Mouse (Mus musculus) thymus, postnatal 10 days (tissue): Measurements from ENCODE around the gene Faim.

Source experiments
- DNase-seq, 2 experiments: peaks; one replicate each; pipeline ENCODE4 v3.0.0; 2021; ENCODE audit warnings: low spot score in 2 of 2

Gene Faim

DNA sequence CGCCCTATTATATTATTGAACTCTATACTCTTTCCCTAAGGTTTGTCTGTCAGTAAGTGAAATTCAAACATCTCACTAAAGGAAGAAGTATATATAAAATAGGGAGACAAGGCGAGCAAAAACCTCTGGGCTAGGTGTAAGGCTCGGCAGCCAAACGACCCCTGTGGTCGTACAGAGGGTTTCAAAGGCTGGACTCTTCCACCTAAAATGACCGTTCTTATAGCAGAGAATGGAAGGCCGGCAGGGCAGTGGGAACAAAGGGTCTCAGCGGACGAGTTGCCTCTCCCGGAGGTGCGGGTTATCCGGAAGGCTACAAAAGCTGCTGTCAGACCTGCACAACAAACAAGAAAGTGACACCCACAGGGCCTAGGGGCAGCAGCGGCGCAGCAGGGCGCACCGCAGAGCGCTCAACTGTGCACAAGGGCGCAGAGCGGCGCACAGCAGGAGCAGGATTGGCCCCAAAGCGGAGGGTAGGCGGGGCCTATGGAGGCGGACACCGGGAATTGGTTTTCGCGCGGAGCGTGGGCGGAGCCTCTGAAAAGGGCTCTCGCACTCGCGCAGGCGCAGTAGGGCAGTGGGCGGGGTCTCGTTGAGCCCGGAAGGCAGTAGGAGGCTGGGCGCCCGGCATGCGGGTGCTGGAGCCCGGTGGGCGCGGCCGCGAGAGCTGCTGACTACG, at the start of gene Faim:
Gene Faim, plus strand, starts transcription at position 574 of the 676 bp plus-strand sequence.
- DNase-seq = peak; percentile 99 to 100

DNA sequence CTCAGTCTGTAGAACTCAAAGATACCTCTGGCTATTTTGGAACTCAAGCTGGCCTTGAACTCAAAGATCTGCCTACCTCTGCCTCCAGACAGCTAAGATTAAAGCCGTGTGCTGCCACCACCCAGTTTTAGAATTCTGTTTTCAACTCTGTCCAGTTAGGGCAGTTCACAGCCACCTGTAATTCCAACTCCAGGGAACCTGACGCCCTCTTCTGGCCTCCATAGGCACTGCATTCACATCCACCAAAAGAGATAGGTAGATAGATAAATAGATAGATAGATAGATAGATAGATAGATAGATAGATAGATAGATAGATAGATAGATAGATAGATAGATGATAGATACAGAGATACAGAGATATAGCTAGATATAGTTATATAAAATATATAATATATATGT, 46.9 kb upstream of the Faim start:
- no peak for DNase-seq

DNA sequence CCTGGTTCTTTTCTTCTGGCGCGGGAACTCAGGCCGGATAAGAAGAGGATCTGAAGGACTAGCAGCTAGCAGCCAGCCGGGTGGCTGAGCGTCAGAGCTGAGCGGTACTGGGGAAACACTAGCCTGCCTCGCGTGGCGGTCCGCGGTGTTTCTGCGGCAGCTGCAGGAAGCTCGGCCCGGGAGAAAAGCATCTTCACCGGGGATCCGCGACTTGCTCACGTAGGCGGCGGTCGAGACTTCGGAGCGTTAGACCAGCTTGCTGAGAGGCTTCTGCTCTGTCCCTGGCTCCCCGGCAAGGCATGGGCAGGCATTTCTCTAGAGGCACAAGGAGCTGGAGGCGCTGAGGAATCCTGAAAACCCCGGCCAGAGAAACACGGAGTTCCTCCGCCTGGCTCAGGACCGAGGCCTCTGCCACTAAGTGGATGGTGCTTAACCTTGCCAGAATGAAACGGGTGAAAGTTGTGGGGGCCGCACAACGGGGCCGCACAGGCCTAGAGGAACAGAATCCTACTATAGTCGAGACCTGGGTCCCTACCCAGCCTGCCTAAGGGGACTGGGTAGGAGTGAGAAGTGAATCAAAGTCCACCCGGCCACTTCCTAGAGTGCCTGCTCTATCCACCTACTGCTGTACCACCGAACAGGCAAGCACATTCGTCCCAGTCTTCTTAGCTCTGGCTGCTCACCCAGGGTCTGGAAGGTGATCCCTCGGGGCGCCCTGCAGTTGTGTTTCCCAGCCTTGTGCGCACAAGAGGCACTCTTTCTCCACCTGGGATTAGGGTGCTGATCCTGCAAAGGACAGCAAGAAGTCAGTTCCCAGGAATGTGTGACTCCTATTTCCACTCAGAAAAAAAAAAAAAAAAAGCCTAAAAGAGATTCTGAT, 33.8 kb upstream of the Faim start:
- no peak for DNase-seq

DNA sequence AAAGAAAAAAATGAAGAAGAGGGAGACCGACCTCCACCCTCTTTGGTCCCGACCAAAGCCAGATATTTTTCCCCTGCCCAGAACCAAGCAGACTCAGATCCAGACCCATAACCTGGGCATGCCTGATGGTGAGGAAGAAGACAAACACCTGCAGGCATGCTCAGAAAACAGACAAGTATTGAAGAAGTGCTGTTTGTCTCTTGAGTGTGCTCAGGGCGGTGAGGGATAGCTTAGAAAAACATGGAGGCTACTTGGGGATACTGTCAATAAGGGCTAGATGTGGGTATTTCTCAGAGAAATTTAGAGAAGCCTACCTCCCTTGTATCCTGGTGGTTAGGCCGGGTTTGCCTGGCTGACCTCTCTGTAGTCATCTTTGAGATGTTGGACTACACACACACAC, 32.9 kb upstream of the Faim start:
- DNase-seq = no peak

DNA sequence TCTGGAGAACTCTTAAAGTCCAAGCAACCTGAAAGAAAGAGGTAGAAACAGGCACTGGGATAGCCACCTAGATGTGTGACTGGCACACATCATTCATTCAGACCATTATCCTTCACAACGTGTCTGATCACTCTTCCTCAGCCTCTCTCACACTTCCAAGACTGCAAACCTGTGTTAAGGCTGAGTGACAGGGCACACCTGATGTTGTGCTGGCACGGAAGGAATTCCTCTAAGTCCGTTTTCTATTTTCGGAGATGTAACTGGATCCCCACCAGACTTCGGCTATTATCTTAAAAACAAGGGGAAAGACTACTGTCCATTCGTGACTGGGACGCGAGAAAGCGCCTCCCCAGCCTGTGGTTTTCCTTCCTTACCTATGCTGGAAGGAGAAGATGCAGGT, 32.3 kb upstream of the Faim start:
- no peak for DNase-seq

DNA sequence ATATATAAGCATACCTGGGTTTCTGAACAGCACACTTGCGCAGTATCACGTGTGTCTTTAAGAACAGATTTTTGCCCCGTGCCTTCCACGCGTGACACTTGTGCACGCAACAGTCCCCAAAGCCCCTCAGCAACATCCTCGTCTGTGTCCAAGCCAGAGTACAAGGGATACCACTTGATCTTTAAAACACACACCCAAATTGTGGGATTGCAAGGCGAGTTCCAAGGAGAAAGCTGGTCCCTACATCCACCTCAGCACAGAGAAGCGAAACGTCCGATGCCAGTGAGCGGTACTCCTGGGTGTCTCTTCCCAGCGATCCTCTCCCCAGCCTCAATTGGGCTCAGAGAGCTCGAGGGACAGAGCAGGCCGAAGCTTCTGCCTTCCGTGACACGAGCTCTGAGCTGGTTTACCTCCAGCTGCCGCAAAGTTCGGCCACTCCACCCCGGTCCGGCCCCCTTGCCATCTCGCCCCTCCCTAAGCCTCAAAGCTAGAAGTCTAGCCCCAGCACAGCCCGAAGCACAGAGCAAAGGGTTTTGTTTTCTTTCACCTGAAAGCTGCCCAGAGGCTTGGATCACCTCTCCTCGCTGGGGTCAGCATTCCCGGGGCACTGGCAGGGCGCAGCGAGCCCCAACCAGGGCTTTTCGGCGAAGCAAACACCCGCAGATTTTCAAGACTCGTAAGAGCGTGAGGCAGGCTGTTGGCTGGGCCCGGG, 31.6 kb upstream of the Faim start:
- no peak for DNase-seq

DNA sequence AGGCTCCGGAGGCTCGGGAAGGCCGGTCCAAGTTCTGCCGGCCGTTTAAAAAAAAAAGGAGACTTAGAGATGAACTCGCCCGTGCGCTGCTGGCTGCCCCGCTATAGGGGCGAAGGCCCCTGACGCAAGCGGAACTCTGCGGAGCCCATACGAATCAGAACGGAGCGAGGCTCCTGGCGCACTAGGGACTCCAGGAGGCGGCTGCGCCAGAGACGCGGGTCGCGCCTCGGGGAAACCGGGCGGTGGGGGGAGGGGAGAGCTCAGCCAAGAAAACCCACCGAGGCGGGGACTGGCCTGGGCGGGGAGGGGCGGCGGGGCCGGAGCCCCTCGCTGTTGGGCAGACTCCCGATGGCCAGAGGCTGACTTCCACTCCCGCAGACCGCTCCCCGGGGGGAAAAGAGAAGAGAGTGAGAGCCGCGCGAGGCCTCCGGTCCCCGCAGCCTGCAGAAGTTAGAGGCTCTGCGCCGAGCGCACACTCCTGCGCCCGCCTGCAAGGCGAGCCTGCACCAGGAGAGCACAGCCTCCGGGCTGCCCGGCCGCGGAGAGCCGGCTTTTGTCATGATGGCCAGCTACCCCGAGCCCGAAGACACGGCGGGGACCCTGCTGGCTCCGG, 31.0 kb upstream of the Faim start, which contains the start of gene Foxl2:
Gene Foxl2, plus strand, starts transcription at position 186 of the 613 bp plus-strand sequence.
- DNase-seq = no peak

DNA sequence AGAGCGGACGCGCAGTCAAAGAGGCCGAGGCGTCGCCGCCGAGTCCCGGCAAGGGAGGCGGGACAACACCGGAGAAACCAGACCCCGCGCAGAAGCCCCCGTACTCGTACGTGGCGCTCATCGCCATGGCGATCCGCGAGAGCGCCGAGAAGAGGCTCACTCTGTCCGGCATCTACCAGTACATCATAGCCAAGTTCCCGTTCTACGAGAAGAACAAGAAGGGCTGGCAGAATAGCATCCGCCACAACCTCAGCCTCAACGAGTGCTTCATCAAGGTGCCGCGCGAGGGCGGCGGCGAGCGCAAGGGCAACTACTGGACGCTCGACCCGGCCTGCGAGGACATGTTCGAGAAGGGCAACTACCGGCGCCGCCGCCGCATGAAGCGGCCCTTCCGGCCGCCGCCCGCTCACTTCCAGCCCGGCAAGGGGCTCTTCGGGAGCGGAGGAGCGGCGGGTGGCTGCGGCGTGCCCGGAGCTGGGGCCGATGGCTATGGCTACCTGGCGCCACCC, 30.4 kb upstream of the Faim start:
- DNase-seq = no peak

DNA sequence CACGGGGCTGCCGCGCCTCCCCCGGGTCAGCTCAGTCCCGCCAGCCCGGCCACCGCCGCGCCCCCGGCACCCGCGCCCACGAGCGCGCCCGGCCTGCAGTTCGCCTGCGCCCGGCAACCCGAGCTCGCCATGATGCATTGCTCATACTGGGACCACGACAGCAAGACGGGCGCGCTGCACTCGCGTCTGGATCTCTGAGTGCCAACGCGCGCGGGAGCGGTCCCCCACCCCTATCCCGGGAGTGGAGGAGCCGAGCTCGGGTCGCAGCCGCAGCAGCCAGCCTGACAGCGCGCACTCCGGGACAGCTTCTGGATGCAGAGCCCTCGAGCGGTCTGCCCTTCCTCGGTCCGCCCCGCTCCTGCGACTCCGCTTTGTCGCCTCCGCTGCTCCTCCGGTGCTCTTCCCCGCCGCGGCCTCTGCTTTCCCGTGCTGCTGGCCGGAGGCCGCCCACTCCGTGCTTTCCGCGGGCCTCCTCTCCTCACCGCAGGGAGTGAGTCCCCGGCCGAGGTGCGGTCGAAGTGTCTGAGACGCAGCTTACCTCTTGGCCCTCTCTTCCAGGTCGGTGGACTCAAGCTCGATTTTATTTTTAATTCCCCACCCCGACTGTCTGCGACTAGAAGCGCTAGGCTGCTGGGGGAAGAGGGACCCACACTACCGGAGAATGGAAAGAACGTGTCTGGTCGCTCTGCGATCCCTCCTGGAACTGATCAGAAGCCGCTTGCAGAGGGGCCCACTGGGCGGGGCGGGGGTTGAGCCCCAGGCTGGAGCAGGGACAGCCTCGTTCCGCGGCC, 29.4 kb upstream of the Faim start:
- DNase-seq = no peak

DNA sequence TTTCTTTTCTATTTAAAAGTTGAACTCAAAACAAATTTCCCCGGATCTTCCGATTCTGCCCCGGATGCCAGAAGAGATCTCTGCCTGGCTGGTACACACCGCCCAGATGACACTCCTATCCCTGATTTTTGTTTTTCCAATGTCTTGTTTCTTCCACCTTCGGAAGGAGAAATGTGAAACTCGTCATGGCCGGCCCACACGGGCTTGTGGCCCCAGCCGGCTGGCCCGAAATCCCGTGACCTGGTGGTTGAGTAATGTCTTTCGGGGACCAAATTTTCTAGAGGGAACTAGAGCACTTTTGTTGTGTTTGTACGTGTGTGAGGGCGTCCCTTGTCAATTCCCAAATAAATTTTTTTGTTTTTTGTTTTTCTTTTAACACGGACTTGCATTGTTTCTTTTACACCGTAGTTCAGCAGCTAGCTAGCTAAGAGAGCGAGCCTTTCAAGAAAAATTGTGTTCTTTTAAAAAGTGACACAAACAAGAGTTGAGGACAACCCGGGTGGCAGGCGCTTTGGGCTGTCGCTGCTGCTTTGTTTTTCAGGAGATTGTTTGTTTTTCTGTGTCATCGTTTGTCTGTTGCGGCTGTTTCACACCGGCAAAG, 28.3 kb upstream of the Faim start:
- no peak for DNase-seq

DNA sequence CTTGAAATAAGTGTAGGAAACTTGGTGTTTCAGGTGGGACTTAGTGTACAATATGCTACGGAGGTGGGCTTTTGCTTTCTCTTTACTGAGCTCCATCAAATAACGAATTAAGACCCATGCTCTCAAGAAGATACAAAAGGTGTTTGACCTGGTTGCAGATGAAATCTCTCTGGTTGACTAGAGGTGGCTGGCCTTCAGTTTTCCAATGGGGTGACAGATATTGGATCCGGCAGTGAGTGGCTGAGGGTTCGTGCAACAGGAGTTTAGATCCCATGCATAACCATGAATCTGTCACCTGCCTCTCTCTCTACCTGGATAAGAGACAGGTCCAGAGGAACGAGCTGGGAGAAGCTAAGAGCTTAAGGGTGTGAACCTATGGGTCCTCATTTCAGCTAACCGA, 27.5 kb upstream of the Faim start:
- DNase-seq = no peak

DNA sequence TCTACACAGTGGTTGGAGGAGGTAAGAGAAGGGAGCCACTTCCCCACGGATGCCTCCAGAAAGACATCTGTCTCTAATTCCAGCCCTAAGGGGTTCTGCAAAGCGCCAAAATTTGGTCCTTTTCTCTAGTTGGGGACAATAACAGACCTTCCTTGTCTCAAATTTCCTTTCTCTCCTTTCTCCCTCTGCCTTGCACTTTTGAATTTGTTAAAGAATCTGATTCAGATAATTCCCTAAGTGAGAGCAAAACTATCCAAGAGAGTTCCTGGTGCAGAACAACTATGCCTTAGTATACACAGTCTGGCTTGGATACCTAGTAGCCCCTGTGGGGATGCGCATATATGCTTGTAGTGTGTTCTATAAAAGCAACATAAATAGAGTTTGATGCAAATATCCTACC, 26.3 kb upstream of the Faim start:
- DNase-seq = no peak

DNA sequence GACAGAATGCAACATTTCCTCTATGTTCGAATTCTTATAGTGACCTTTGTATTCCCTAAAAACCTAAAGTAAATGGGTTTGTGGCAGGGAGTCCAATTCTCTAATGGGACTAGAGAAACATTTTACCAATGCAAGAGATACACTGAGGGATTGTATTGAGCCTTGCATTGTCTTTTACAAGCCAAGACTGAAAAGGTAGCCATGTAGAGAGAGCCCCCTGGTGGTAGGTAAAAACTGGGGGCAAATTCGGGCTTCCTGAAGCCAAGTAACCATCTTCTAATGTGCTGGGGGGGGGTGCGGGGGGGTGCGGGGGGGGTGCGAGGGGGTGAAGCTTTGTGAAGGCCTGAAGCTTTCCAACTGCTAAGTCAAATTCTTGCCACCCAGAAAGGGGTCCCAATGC, 25.8 kb upstream of the Faim start:
- no peak for DNase-seq

DNA sequence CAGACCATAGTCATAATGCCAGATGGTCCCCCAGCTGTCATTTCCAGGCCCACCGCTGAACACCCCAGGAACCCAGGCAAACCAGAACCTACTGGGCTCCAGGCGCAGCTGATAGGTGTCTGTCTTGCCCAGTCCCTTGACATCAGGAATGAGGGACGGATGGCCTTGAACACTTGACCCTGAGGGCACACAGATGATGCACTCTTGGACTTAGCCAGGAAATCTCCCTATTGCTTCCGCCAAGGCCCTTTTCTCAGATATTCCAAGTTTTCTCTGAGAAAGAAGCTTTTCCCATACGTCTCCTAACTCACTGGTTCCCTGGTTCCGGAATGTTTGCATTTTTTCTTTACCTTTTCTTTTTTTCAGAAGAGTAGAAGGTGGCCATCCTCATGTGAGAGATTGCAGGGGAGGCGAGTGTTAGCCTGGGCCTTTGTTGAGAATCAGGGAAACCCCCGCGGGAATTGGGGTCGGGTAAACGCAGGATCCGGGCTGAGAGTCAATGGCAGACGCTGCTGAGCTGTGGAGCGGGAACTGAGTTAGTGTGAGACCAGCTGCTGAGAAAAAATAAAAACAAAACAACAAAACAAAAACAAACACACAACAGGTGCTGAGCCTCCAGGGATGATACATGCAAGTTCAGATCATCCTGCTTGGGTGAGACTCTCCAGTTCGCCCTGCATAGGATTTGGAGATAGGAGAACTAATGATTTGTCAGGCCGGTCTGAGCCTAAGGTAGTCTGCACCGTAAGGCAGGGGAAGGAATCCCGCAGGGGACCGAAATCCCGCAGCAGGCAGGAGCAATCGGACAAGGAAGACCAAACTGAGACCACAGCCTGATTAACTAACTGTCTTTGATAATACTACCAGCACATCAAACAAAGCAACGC, 24.3 kb upstream of the Faim start:
- DNase-seq = no peak

DNA sequence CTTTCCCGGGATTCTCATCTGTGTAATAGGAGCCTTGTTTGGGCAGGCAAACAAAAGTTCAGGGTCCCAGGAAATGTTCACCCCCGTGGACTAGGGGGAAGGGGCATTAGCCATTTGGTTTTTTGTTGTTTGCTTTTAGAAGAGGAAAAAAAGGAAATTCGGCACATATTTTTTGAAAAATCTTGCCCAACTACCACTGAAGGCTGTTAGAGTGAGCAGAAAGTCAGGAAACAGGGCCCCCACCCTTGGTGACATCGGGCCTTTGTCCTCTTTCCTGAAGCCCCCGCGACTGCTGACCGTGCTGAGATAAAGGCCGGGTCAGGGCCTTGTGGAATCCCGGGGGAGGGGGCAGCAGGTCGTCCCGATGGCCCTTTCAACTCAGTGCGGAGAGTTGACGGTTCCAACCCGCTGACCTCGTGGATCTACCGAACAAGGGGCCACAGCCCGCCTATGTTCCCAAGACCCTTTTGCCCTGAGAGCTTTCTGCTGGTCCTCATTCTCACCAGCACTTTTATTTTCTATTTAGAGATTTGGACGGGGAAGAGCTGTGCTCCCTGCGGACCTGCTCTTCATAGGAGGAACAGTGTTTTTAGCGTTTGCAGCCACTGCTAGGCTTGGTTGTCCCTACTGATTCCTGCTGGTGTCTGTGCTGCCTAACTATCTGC, 23.6 kb upstream of the Faim start:
- no peak for DNase-seq

DNA sequence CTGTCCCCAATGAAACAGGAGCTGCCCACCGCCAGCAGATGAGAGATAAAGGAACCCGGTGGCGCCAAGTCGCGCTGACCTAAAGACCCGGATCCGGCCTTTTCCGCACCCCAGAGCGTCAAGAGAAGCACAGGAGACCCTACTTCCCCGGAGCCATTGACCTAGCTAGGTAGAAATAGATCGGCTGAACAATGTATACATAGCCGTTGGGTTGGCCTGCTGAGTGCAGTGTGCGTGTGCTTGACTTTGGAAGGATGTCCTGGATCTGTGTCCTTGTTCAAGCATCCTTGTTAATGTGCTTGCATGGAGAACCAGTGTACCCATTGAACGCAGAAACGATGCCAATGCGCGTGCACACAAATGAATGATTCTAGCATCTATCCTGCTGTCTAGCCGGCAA, 22.5 kb upstream of the Faim start:
- no peak for DNase-seq

DNA sequence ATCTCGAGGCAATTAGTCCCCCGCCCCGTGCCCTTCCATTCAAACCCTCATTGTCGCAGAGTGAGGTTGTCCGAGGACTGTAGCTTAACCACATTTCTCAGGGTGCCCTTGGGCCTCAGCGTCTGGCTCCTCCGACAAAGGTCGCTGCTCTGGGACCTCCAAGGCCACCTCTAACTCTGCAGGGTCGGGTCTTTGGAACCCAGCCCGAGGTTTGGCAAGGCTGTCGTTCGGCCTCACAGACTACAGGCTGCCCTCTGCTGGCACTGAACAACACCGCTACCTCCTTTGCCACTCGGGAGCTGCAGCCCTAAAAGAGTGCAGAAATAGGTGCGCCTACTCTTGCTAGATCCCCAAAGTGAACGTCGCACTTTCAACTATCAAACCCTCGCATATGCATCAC, 21.1 kb upstream of the Faim start:
- peak in 1 of 2 experiments; percentile 22 for DNase-seq

DNA sequence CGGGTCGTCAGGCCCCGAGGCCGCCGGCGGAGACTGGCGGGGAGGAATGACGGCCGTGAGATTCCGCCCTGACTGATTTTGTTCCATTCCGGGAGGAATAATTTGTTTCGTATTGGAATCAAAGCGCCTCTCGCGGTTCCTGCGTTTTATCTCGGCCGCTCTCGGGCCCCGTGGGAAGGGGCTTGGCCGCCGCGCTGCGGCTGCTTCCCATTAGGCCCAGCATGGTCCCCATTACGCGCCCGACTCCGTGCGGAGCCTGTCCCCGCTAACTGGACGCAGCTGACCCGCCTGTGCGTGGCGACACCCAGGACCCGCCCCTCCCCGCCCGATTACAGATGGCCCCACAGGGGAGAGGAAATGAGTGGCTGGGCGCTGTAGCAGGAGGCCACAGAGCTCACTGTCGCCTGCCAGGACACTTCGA, 13.1 kb upstream of the Faim start:
- no peak for DNase-seq

DNA sequence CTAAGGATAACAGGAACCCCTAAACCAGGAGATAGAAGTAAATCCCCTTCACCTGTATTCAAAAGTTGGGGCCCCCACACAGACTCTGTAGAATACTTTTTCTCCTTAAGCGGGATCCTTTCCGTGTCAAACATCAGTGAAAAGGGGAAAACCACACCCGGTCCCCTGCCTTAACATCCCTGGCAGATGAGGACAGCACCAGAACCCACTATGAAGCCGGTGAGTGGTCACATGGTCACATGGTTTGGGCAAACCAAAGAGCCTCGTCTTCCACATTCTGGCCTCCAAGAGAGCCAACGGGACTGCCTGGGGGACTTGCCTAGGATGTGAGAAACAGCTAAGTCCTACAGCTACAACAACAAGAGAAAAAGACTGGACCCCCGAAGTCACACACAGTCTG, 12.6 kb upstream of the Faim start:
- DNase-seq = no peak
